Mouse (Mus musculus): ENCODE measurements around the gene Ergic1. TPM values are rescaled to one million over a fixed set of nuclear protein-coding genes. Genes with fewer than 3 reads are reported as not detected.

Gene Ergic1
- total and polyA plus RNA-seq, 3 experiments, result 22.1 to 92.7 (median 37.1) TPM

DNA sequence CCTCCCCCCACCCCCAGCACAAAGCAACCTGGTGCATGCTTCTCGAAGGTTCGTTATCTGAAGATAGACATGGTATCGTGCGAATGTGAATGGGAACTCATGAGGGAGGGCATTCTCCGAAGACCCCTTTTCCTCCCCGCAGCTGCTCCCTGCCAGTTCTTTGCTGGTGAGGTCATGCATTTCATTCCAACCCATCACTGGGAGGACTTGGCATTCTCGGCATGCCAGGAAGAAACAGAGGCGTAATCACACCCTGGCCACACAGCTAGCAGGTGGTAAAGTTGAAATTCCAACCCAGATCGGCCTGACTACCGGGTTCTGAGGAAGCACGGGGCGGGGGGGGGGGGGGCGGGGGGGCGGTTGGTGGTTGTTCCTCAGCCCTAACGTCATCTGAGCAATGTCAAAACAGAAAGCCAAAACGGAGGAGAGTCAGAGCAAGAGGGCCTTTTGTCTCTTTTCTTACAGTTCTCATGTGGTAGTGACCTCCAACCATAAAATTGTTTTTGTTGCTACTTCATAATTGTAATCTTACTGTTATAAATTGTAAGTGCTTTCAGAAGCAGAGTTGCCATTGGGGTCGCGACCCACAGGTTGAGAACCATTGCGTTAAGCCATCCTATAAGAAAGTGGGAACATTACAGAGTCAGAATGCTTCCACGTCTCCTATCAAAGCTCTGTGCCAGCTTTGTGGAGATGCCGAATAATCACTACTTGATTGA, 97.7 kb downstream of the Ergic1 start:
- Histone ChIP-seq H3K9me3 (replicated peaks) (no peaks in the 10 kb centered on the region), H3K36me3 (replicated peaks) (peaks cover 30% of the 10 kb centered on the region), H3K27me3 (ENCODE audit: insufficient read depth, low read length) (no peaks in the 10 kb centered on the region), H3K4me1 (ENCODE audit: insufficient read depth, low read depth, low read length) (peaks cover 23% of the 10 kb centered on the region), H3K4me3 (ENCODE audit: low read depth, low read length) (no peak overlapping the region)
- DNase-seq (ENCODE audit: low spot score), result no peak
- no peak for TF ChIP-seq GATA2 (IDR thresholded peaks at IDR 0.05; ENCODE audit: borderline replicate concordance, low read depth, low read length)
- TF ChIP-seq GATA1 (IDR thresholded peaks at IDR 0.05; ENCODE audit: borderline replicate concordance, low read length), result no peak
- no peak for ATAC-seq (ENCODE audit: extremely low read depth, insufficient number of reproducible peaks, low FRiP score, poor library complexity, severe bottlenecking)

DNA sequence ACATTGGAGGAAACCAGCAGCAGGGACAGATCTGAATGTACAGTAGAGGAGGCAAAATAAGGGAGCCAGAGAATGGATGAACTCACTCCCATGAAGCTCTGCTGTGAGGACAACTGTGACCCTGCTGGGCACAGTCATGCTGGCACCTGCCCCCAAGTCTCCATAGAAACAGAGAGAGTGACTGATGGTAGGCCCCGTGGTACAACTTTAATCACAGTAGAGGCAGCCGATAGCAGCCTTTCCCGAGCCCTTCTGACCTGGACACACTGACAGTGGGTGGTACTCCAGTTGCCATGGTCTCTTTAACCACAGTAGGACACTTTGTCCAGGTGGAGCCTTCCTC, 98.3 kb downstream of the Ergic1 start:
- no peak for ATAC-seq (ENCODE audit: extremely low read depth, insufficient number of reproducible peaks, low FRiP score, poor library complexity, severe bottlenecking)
- Histone ChIP-seq H3K9me3 (replicated peaks) (no peaks in the 10 kb centered on the region), H3K4me1 (ENCODE audit: insufficient read depth, low read depth, low read length) (peaks cover 29% of the 10 kb centered on the region), H3K36me3 (replicated peaks) (peaks cover 26% of the 10 kb centered on the region), H3K27me3 (ENCODE audit: insufficient read depth, low read length) (no peaks in the 10 kb centered on the region), H3K4me3 (ENCODE audit: low read depth, low read length) (no peak overlapping the region)
- TF ChIP-seq POLR2AphosphoS5 (IDR thresholded peaks at IDR 0.05; ENCODE audit: insufficient replicate concordance, low read depth, low read length), result no peak
- TF ChIP-seq GATA1 (IDR thresholded peaks at IDR 0.05; ENCODE audit: borderline replicate concordance, low read length), result no peak
- TF ChIP-seq GATA2 (IDR thresholded peaks at IDR 0.05; ENCODE audit: borderline replicate concordance, low read depth, low read length), result no peak
- no peak for TF ChIP-seq CTCF (IDR thresholded peaks at IDR 0.05; ENCODE audit: low read depth, low read length)
- TF ChIP-seq TAL1 (conservative IDR thresholded peaks at IDR 0.05; ENCODE audit: low read depth, low read length), result no peak
- no peak for DNase-seq (ENCODE audit: low spot score)

DNA sequence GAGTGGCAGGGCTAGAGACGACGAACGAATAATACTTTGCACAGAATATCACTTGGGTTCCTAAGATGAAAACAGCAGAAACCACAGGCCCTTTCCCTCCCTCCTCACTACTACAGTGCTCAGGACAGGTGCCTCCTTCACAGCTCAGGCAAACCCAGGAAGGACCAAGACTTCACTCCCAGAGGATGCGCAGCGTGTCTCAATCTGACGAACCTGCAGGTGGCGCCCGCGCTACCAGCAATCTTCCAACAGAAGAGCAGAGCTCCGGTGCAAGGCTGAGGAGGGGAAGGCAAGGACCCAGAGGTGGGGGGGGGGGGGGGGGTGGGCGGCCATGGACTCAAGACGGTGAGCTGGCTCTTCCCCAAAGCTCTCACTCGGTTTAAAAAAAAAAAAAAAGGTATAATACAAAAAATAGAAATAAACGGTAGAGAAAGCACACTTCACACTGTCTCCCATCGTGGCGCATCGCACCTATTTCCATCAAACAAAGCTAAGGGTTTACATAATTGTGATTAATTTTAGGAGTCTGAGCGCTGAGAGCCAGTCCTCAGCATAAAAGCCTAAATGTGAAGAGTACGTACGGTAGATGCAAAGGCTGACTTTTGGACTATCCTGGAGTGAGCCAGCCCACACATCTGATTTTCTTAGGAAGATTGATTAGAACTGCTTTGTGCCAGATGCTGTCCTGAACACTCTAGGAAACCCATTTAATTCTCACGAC, 99.1 kb downstream of the Ergic1 start:
- peaks cover 21% of the 10 kb centered on the region for H3K36me3 ChIP-seq (replicated peaks)
- TF ChIP-seq GATA1 (IDR thresholded peaks at IDR 0.05; ENCODE audit: borderline replicate concordance, low read length) (no peak), GATA2 (IDR thresholded peaks at IDR 0.05; ENCODE audit: borderline replicate concordance, low read depth, low read length) (no peak), CTCF (IDR thresholded peaks at IDR 0.05; ENCODE audit: low read depth, low read length) (peak; percentile 32; the same call in 1 of the 2 replicates), POLR2AphosphoS5 (IDR thresholded peaks at IDR 0.05; ENCODE audit: insufficient replicate concordance, low read depth, low read length) (no peak), TAL1 (conservative IDR thresholded peaks at IDR 0.05; ENCODE audit: low read depth, low read length) (no peak)
- peak; percentile 60 for DNase-seq (ENCODE audit: low spot score)

DNA sequence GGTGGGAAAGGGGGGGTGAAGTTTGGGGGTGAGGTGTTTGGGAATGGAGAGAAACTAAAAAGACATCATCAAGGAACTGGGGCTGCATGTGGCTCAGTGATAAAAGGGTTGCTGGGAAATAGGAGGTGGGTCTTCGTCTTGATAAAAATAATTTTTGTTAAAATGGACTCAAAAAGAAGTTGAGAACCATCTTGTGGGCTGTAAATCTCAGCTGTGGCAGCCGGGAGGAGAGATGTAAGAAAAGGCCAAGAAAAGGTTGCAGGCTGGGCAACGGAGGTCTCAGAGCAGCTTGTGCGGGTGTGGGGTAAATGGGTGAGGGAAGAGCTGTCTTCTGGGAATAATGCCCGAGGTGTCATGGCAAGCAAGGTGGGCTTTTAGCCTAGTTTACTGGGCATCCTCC, 100.9 kb downstream of the Ergic1 start:
- Histone ChIP-seq H3K9me3 (replicated peaks) (no peaks in the 10 kb centered on the region), H3K27me3 (ENCODE audit: insufficient read depth, low read length) (no peaks in the 10 kb centered on the region), H3K36me3 (replicated peaks) (peaks cover 19% of the 10 kb centered on the region), H3K4me3 (ENCODE audit: low read depth, low read length) (no peak overlapping the region), H3K4me1 (ENCODE audit: insufficient read depth, low read depth, low read length) (peaks cover 30% of the 10 kb centered on the region)
- ATAC-seq (ENCODE audit: extremely low read depth, insufficient number of reproducible peaks, low FRiP score, poor library complexity, severe bottlenecking), result no peak
- no peak for TF ChIP-seq POLR2AphosphoS5 (IDR thresholded peaks at IDR 0.05; ENCODE audit: insufficient replicate concordance, low read depth, low read length)
- no peak for TF ChIP-seq CTCF (IDR thresholded peaks at IDR 0.05; ENCODE audit: low read depth, low read length)
- TF ChIP-seq GATA2 (IDR thresholded peaks at IDR 0.05; ENCODE audit: borderline replicate concordance, low read depth, low read length), result no peak
- no peak for TF ChIP-seq GATA1 (IDR thresholded peaks at IDR 0.05; ENCODE audit: borderline replicate concordance, low read length)
- no peak for TF ChIP-seq TAL1 (conservative IDR thresholded peaks at IDR 0.05; ENCODE audit: low read depth, low read length)
- no peak for DNase-seq (ENCODE audit: low spot score)

More for the DNA sequence above, 99.1 kb downstream of the Ergic1 start:
- Histone ChIP-seq H3K4me1 (ENCODE audit: insufficient read depth, low read depth, low read length) (peaks cover 30% of the 10 kb centered on the region), H3K9me3 (replicated peaks) (no peaks in the 10 kb centered on the region), H3K27me3 (ENCODE audit: insufficient read depth, low read length) (no peaks in the 10 kb centered on the region), H3K4me3 (ENCODE audit: low read depth, low read length) (no peak overlapping the region)
- ATAC-seq (ENCODE audit: extremely low read depth, insufficient number of reproducible peaks, low FRiP score, poor library complexity, severe bottlenecking), result no peak

DNA sequence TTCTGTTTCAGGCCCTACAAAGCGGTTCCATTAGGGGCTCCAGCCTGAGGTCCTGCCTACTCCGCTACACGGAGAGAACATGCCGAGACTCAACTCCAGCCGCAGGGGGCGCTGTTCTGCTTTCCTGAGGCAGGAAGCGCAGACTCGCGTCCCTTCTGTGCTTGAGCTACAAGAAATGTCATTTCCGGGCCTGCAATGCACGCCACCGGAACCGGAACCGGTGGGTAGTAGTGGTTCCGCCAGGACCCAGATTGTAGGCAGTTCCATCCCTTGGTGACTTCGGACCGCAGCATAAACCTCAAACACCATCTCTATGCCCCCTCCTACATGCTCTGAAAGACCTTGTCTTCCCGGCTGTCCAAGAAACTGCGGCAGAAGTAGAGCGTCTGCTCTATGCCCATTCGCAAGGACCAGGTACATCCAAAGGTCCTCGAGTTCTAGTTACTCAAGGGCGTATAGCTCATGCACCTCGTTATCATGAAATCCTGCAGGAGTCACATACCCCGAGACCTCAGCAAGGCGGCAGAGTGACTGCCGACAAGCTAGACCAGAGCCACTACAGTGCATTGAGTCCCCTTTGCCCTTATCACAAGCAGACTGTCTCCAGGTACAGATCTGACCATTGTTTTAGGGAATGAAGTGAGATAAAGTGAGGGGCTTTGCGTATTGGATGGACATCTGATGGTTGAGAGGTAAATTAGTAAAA, 101.8 kb downstream of the Ergic1 start, which contains the start of gene Atp6v0e:
TSS of gene Atp6v0e (plus strand) at position 254 of the 706 bp plus-strand sequence.
- H3K36me3 ChIP-seq (replicated peaks), result peaks cover 17% of the 10 kb centered on the region
- no peaks in the 10 kb centered on the region for H3K9me3 ChIP-seq (replicated peaks)
- DNase-seq (ENCODE audit: low spot score), result peak; percentile 69
- TF ChIP-seq TAL1 (conservative IDR thresholded peaks at IDR 0.05; ENCODE audit: low read depth, low read length) (no peak), GATA1 (IDR thresholded peaks at IDR 0.05; ENCODE audit: borderline replicate concordance, low read length) (no peak), GATA2 (IDR thresholded peaks at IDR 0.05; ENCODE audit: borderline replicate concordance, low read depth, low read length) (no peak), CTCF (IDR thresholded peaks at IDR 0.05; ENCODE audit: low read depth, low read length) (peak; percentile 73), POLR2AphosphoS5 (IDR thresholded peaks at IDR 0.05; ENCODE audit: insufficient replicate concordance, low read depth, low read length) (no peak)
- H3K4me3 ChIP-seq (ENCODE audit: low read depth, low read length), result peak within 1 kb of the TSS; percentile 75
- H3K4me1 ChIP-seq (ENCODE audit: insufficient read depth, low read depth, low read length), result peaks cover 30% of the 10 kb centered on the region
- H3K27me3 ChIP-seq (ENCODE audit: insufficient read depth, low read length), result no peaks in the 10 kb centered on the region
- ATAC-seq (ENCODE audit: extremely low read depth, insufficient number of reproducible peaks, low FRiP score, poor library complexity, severe bottlenecking), result peak; percentile 89

DNA sequence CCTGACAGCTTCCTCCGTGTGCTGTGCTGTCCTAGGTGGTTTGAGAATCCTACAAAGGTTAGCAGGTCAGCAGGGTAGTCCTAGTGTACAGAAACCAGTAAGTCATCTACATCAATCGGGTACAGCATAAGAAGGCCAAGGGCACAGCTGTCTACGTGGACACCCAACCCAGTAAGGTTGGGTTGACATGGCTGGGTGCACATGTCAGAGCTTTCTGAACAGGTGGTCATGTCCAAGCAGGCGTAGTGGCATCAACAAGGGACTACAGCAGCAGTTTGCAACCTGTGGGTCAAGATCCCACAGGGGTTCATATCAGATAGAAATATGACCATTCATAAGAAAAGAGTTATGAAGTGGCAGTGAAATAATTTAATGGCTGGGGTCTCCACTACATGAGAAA, 104.3 kb downstream of the Ergic1 start:
- TF ChIP-seq TAL1 (conservative IDR thresholded peaks at IDR 0.05; ENCODE audit: low read depth, low read length) (no peak), POLR2AphosphoS5 (IDR thresholded peaks at IDR 0.05; ENCODE audit: insufficient replicate concordance, low read depth, low read length) (no peak), GATA1 (IDR thresholded peaks at IDR 0.05; ENCODE audit: borderline replicate concordance, low read length) (no peak), GATA2 (IDR thresholded peaks at IDR 0.05; ENCODE audit: borderline replicate concordance, low read depth, low read length) (no peak), CTCF (IDR thresholded peaks at IDR 0.05; ENCODE audit: low read depth, low read length) (no peak)
- Histone ChIP-seq H3K27me3 (ENCODE audit: insufficient read depth, low read length) (no peaks in the 10 kb centered on the region), H3K36me3 (replicated peaks) (peaks cover 16% of the 10 kb centered on the region), H3K9me3 (replicated peaks) (no peaks in the 10 kb centered on the region), H3K4me1 (ENCODE audit: insufficient read depth, low read depth, low read length) (peaks cover 25% of the 10 kb centered on the region), H3K4me3 (ENCODE audit: low read depth, low read length) (no peak overlapping the region)
- ATAC-seq (ENCODE audit: extremely low read depth, insufficient number of reproducible peaks, low FRiP score, poor library complexity, severe bottlenecking), result no peak
- no peak for DNase-seq (ENCODE audit: low spot score)
